Mouse (Mus musculus) testis, postnatal 14 days (tissue): ENCODE measurements around the gene Hs6st1.
A peak's percentile ranks its signal among the peaks of the same experiment; 100 is the strongest.
"Not testable (repeated sequence)": the region's sequence is repeated elsewhere in the genome, so short reads cannot be mapped to it uniquely, and the experiment has no call there.

Experiments
- DNase-seq: peaks from one replicate; pipeline ENCODE4 v3.0.0; 2021; ENCODE audit warnings: low spot score

Gene Hs6st1

DNA sequence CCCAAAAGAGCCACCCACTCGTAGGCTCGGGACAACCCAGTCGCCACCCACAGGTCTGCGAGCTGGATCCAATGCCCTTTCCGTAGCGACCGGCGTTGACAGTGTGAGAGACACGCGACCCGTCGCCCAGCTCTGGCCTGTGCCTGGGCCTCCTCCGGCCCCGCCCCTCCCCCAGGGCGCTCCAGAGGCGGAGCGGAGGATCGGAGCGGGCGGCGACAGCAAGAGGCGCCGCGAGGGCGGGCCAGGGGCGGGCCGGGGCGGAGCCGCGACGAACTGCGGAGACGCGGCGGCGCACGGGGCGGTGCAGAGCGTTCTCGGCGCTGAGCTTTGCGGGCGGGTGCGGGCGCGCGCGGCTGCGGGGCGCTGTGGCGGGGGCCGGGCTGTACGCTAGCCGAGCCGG is at the start of gene Hs6st1:
TSS of gene Hs6st1 (plus strand) at position 325 of the 400 bp plus-strand sequence.
- peak; percentile 91 for DNase-seq

DNA sequence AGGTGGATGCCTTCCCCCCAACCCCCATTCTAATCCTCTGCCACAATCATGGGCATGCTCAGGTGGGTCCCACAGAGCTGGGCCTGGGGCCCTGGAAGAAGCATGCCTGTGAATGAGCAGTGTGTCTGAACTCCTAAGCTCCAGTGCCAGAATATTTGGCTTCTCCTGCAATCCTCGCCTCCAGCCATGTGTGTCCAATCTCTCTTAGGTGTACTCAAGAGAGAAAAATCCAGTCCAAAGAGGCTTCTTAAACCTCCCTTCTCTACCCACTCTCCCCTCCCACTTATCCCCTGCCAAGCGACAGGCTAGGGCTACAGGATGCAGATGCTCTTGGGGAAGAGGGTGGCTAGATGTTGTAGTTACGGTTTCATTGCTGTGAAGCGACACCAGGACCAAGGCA is 49.6 kb upstream of the Hs6st1 start:
- no peak for DNase-seq

DNA sequence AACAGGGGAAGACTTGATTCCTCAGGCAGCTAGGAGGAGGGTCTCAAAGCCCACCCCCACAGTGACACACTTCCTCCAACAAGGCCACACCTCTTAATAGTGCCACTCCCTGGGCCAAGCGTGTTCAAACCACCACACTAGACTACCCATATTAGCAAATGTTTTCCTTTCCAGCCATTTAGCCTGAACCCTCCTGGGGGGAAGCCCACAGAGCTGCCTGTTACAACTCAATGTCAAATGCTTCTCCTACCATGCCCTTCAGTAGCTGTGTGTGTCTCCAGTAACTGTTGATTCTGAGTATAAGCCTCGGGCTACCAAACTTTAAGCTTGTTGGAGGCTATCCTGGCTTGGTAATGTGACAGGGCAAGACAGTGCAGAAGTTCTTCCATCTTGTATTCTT is 49.0 kb upstream of the Hs6st1 start:
- DNase-seq = no peak

DNA sequence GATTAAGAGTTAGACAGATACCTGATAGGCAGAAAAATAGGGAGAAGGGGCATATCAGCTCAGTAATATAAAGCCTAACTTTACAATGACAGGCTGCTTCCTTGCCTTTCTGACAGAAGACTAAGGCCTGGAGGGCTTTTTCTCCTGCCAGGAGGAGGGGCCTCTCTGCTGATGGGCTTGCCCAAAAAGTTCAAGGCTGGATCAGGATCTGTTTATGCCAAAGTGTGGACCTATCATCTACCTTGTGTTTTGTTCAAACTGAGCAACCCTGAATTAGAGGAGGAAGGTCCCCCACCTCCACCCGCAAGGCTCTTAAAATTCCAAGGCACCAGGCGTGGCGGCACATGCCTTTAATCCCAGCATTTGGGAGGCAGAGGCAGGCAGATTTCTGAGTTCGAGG is 47.9 kb upstream of the Hs6st1 start:
- no peak for DNase-seq

DNA sequence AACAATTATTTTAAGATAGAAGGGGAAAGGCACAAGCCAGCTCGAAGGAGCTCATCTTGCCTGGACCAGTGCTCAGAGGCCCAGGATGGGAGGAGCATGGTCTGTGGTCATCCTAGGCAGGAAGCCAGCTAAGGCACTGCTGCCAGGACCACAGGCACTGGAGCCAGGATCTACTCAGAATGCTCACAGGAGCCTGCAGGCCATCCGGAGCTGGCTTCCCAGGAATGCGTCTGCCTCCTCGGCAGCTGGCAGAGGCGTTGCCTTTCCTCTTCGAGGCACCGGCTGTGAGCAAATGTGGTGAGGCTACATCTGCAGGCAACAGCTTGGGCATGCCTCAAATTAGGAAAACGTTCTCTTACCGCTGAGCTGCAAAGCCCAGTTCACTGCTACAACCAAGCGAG is 37.8 kb upstream of the Hs6st1 start:
- DNase-seq = peak; percentile 68

DNA sequence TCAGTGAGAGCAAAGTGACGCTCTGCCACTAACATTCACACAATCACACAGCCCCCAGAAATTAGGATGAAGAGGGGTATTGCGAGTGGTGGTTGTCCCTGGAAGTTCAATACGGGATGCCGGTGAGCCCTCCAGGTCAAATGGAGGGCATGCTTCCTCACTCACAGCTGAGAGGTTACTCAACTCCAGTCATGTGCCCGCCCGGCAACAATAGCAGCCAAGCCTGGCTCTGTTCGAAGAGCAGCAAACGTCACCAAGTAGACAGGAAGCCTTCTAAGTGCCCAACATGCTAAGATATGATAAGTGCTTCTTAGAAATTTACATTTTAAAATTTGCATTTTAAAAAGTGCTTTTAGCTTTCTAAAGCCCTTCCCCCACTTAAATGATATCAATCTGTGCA is 29.4 kb upstream of the Hs6st1 start:
- DNase-seq = no peak

DNA sequence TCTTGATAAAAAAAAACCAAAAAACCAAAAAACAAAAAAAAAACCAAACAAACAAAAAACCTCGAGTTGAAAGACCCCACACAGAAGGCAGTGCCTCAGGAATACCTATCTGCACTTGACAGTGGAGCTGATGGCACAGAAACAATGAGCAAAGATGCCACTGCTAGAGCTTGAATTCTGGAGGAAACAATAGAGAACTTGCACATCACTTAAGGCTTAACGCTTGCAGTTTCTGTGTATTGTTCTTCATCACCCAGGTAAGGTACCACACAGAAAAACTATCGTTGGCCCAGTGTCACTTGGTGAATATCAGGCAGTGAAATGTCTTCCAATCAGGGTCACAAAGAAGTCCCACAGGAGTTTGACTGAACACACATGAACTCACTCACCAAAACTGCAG is 26.1 kb upstream of the Hs6st1 start:
- DNase-seq = no peak

DNA sequence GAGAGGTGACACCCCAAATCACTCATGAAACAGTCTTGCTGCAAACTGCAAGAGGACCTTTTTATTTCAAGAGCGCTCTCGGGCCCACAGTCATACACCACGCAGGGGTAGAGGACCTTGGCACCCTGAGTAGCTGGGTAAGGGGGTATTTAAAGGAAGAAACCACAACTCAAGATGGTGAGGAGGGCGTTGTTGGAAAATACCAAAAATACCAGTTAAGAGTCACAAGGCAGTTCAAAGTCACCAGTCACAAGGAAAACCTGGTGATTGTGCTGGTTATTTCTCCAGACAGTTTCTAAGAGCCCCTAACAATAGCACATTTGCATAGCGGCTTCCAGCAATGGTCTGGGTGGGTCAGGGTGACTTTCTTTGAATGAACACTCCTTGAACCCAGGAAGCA is 24.4 kb upstream of the Hs6st1 start:
- DNase-seq = not testable (repeated sequence)

DNA sequence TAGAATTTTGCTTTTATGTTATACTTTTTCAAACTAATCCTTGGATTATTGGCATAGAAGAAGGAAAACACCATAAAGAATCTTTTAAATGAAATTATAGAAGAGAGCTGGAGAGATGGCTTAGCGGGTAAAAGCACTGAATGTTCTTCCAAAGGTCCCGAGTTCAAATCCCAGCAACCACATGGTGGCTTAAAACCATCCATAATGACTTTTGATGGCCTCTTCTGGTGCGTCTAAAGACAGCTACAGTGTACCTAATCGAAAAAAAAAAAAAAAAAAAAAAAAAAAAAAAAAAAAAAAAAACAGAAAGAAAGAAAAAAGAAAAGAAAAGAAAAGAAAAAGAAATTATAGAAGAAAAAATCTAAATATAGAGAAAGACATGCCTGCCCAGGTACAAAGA is 23.9 kb upstream of the Hs6st1 start:
- no peak for DNase-seq

DNA sequence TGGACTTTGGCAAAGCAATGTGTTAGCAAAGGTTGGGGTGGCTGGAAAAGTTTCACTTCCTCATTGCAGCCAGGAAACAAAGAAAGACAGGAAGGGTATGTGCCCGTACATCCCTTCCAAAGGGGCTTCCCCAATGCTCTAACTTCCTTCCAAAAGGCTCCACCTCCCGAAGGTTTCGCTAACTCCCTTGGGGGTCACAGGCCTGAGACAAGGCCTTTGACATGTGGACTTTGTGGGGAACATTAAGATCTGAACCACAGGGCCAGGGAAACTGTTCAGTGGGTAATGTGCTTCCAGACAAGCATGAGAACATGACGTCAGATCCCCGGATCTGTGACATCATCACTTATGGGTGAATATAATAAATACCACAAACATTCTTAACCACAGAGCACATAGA is 15.5 kb upstream of the Hs6st1 start:
- no peak for DNase-seq

DNA sequence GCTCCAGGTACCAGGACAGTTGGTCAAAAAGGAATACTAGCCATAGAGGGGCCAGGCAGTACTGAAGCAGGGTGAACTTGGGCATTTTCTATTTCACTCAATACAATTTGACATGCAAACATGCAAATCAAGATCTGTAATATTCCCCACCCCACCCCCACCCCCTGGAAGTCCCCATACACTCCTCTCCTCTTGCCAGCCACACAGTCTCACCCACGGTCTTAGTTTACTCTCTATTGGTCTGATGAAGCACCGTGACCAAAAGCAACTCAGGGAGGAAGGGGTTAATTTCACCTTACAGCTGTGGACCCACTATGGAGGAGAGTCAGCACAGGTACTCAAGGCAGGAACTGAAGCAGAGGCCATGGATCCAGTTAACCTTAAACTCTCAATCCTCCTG is 14.6 kb upstream of the Hs6st1 start:
- no peak for DNase-seq

DNA sequence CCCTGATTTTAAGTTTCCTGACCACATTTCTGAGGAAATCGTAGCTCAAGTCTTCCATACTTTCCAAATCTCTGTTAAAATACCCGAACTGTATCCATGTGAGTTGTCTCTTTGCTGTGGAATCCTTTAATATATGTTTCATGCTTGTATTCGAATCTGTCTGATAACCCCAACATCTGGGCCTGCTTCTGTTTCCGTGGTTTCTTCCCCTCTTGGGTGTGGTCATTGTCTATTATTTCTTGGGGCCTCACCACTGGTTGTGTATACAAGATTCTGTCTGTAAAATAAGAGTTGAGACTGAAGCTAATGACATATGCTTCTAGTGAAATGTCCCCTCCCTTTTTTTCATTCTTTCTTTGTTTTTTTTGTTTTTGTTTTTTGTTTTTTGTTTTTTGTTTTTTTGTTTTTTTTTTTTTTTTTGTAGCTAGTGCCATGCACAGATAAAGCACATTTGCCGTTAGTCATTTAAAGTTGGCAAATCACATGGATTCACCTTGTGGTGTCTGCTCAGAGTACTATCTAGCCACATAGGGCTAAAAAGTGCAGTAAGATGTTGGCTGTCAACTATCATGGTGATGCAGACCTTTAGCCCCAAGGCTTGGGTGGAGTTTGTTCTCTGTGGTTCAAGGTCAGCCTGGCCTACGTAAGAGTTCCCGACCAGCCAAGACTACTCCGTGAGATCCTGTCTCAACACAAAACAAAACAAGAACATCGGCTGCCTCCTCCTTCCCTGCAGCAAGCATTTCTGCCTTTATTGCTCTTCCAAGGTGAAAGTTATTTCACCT is 13.8 kb upstream of the Hs6st1 start:
- DNase-seq = peak; percentile 17

DNA sequence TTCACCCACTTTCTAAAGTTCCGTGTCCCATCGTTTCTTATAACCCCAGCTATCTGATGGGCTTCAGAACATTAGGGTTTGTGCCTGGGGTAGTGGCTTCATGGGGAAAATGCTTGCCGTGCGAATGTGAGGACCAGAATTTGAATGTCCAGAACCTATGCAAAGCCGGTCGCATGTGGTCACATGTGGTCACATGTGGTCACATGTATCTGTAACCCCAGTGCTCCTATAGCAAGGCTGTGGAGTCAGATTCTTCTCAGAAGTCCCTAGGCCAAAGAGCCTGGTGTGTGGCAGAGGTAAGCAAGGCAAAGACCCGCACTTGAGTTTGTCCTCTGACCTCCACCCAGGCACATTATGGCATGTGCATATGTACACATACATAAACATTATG is 13.2 kb upstream of the Hs6st1 start:
- no peak for DNase-seq

DNA sequence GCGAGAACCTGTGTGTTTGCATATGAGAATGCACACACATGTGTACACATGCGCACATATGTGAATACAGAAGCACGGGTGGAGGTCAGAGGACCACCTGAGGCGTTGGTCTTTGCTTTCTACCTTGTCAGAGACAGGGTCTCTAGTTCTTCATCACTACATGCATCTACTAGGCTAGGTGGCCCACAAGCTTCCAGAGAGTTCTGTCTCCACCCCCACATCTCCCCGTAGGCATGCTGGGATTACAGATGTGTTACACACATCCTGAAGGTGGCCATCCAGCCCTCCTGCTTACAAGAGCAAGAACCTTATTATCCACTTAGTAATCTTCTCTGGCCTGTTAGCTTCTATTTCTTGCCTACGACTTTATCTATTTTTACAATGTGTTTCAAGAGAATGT is 8.8 kb upstream of the Hs6st1 start:
- DNase-seq = no peak

DNA sequence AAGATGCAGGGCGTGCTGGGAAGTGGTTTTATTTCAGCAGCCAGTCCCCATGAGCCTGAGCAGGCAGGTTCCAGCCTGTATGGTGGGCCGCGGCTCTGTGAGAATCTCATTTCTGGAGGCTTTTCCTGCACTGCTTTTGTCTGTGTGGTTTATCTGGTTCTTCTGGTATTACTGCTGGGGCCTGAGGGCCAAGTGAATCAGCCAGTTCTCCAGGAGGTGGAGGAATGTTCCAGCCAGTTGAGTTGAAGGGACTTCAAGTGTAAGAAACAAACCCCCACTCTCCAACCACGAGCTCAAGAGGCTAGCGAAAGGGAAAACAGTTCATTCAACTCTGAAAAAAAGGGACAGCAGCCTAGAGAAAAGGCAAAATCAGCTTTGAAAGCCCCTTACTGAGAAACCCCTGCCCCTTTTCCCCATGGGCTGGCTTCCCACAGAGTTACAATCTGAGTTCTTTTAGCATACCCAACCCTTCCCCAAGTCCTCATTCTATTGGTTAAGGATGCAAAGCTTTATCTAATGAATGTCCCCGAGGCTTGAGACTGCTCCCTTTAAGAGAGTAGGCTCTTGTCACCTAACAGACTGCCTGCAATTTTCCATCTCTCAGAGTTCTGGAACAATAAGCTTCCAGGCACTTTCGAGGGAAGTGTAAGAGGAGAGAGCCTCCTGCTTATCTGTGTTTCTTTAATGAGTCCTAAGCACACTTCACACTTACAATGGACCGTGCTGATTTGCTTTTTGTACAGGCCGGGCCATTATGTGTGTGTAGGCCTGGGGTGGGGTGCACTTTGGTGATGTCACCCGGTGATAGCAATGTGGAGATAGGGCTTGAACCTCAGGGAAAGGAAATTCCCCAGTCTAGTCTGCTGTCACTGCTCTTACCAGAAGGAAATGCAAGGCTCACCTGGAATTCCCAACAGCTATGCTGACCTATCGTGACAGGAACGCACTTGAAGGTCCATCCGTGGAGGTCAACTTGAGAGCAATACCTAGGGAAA is 7.9 kb upstream of the Hs6st1 start:
- DNase-seq = no peak

DNA sequence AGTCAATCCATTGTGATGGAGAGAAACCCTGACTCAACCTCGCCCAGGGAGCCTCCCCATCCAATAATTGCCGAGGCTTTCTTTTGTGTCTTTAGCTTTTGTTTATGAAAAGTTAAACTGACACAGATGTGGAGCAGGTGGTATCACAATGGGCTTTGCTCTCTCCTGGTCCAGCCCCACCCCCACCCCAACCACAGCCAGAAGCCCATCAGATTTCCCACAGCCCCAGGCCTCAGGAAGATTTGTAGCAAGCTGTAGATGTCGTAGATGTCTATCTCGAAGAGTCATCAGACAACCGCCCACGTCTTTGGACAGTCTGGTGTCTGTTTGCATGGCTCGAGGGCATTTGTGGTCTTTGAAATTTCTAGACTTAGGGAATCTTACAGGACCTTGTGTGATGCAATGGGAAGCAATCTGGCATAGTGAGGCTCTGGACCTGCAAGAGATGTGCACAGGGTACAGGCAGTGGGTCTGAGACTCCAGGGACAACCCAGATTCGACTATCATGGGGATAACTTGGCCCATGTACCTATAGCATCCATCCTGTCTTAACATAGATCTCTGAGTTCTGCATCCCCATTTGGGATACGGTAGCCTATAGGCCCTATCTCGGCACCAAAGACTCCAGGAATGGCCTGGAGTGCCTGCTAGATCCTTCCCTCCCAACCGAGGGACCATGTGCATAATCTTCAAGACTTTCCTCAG is 6.8 kb upstream of the Hs6st1 start:
- no peak for DNase-seq

DNA sequence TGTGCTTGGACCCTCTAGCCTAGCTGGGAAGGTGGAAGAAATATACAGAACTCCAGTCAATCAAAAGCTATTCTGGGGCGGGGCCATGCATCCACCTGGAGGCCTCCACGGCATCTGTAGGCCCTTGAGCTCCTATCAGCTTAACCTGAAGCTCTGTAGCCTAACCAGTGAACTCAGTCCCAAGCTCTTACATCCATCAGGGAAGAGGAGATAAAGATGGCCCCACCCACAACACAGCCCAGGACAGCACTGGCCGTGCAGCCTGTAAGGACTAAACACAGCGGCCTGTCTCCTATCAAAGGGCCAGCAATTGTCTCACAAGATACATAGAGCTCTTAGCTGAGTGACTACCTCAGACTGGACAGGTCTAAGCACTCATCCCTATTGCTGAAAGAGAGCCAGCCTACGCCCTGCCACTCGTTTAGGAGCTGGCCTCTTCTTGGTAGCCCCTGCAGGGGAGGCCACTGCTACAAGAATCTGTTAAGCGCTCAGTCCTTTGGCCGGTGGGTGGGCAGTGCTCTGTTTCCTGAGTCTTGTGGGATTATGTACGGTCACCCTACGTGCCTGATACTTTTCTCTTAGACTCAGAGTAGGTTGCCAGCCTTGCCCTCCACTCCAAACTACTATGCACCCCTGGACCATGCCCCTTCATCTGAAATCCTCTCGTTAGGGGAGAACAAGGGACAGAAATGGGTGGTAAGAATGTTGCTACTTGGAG is 6.0 kb upstream of the Hs6st1 start:
- no peak for DNase-seq

DNA sequence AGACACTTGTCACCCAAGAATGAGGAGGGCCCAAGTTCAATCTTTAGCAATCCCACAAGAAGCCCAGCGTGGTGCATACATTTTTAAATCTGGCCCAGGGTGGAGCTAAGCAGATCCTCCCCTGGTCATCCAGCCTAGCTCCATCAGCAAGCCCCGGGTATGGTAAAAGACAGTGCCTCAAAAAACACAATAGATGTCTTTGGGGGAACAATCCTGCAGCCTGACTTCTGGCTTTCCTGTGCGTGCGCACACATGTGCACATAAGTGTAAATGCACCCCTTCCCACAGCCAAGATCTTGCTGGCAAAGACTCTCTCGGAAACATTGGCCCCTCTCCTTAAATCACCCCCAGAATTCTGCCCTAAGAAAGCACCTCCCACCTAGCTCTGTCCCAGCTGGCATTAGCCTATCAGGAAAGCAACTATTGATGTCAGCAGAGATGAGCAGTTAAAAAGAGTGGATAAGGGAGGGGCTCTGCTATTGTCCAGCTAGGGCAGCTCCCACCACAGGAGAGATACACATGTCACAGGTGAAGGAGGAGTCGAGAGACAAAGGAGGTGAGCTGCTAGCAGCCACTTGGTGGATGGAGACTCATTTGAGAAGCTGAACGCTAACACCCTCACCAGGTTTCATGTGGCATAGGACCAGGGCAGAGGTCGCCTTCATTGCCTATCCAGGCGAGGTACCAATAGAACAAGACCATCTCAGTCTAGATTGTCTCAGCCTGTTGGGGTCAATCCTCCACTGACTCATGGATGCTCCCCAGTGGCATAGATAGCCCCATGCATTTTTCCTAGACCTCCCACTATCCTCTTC is 5.2 kb upstream of the Hs6st1 start:
- DNase-seq = no peak

DNA sequence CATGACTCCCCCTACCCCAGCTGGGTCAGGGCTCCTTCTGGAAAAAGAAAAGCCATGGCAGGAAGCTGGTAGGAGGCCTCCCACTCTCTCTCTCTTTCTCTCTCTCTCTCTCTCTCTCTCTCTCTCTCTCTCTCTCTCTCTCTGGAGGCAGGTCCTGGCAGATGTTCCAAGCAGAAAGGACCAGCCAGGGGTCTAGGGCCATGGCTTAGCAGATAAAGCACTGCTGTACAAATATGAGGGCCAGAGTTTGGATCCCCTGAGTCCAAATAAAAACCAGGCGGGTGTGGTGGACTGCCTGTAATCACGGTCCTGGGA is 4.6 kb upstream of the Hs6st1 start:
- DNase-seq = no peak

DNA sequence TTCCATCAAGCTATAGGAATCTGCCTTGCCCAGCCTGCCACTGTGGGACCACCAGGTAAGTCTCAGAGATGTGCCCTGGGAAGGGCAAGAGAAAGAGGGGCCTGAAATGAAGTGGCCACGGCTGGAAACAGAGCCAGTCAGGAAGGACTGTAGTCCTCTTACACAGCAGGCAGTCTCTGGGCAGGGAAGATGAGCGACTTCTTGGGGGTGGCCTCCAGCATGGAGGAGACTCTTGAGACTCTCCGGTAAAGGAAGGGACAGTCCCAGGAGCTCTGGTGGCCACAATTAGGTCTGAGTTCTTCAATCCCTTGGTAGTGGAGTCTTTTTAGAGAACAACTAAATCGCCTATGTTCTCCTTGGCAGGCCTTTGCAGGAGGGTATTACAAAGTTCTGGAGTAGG is 4.0 kb upstream of the Hs6st1 start:
- DNase-seq = no peak
